ENCODE assay signal across 9 mouse cellular contexts in genomic region chr8:48508641-48509599, GRCm38 (mm10).
DNase-seq lines count a peak whose midpoint lies in the region; ATAC-seq and TF ChIP-seq lines count a peak whose summit lies in the region.
"Had no signal": no experiment of that assay in that cellular context is flagged by ENCODE, and none has a peak within 500 bp of the region (broad histone marks: within the 10 kb centered on the region; RNA-seq: fewer than 3 reads in every experiment).

No protein-coding gene starts in this region.

- no peak for TF ChIP-seq CTCF in cerebellum, adult 2 months (IDR thresholded peaks at IDR 0.05; ENCODE audit: borderline replicate concordance, insufficient read depth, low read depth, low read length)
- TF ChIP-seq CTCF in lung, embryonic 14.5 days (IDR thresholded peaks at IDR 0.05; ENCODE audit: low read depth) = no peak

- TF ChIP-seq POLR2A in cerebellum, adult 2 months (IDR thresholded peaks at IDR 0.05; ENCODE audit: borderline replicate concordance, insufficient read depth, low read length) = no peak

- 26% methylated on average over 29 of the region's 29 CpGs for WGBS in cerebellum, adult 2 months
- 39% methylated on average over 29 of the region's 29 CpGs for WGBS in lung, embryonic 14.5 days
- WGBS in intestine, embryonic 14.5 days = 38% methylated on average over 29 of the region's 29 CpGs

- H3K27me3 ChIP-seq in cerebellum, adult 2 months (ENCODE audit: control insufficient read depth, insufficient read depth, low read length) = no peaks in the 10 kb centered on the region
- H3K27me3 ChIP-seq in lung, embryonic 14.5 days (ENCODE audit: insufficient read depth, low read length) = no peaks in the 10 kb centered on the region
- no peaks in the 10 kb centered on the region for H3K27me3 ChIP-seq in intestine, embryonic 14.5 days (replicated peaks; ENCODE audit: control insufficient read depth, insufficient read depth, low read length)

- peak overlapping the region; percentile 55 for H3K4me2 ChIP-seq in lung, embryonic 14.5 days
- peak overlapping the region; percentile 48 for H3K4me2 ChIP-seq in intestine, embryonic 14.5 days (ENCODE audit: low read length)

- peak overlapping the region; percentile 40; the same call in 1 of the 2 replicates for H3K9ac ChIP-seq in lung, embryonic 14.5 days
- H3K9ac ChIP-seq in intestine, embryonic 14.5 days (ENCODE audit: low read length) = no peak overlapping the region

- peak; percentile 48; the same call in 1 of the 2 replicates for ATAC-seq in lung, embryonic 14.5 days (ENCODE audit: insufficient read depth)
- no peak for ATAC-seq in intestine, embryonic 14.5 days (replicated peaks; ENCODE audit: low FRiP score, low TSS enrichment, low read depth)

- H3K27ac ChIP-seq in cerebellum, adult 2 months (ENCODE audit: insufficient read depth, low read length) = no peak overlapping the region
- no peak overlapping the region for H3K27ac ChIP-seq in lung, embryonic 14.5 days (ENCODE audit: low read depth)
- no peak overlapping the region for H3K27ac ChIP-seq in intestine, embryonic 14.5 days (ENCODE audit: low read depth)
- H3K27ac ChIP-seq: gastrocnemius, adult 2 months had no signal

- DNase-seq in cerebellum, adult 2 months = peak in 1 of 2 experiments; percentile 11
- DNase-seq in cerebellum, adult 11 months = no peak
- peak; percentile 59 for DNase-seq in lung, embryonic 14.5 days
- no peak for DNase-seq in lung, postnatal 10 days
- peak; percentile 54 for DNase-seq in intestine, embryonic 14.5 days (ENCODE audit: low spot score)
- peak; percentile 94 for DNase-seq in retina, embryonic 14.5 days (ENCODE audit: low spot score)
- DNase-seq in adrenal gland, postnatal 14 days = no peak
- no peak for DNase-seq in thymus, postnatal 0 days (ENCODE audit: low spot score)
- DNase-seq: gastrocnemius, adult 2 months had no signal

- no peaks in the 10 kb centered on the region for H3K4me1 ChIP-seq in cerebellum, adult 2 months (ENCODE audit: control insufficient read depth, insufficient read depth, low read length)
- H3K4me1 ChIP-seq in lung, embryonic 14.5 days (ENCODE audit: insufficient read depth) = no peaks in the 10 kb centered on the region
- peaks cover 11% of the 10 kb centered on the region; the same call in 1 of the 2 replicates for H3K4me1 ChIP-seq in intestine, embryonic 14.5 days (replicated peaks; ENCODE audit: control insufficient read depth, insufficient read depth, low read length)

- no peaks in the 10 kb centered on the region for H3K36me3 ChIP-seq in lung, embryonic 14.5 days (ENCODE audit: insufficient read depth)
- no peaks in the 10 kb centered on the region for H3K36me3 ChIP-seq in intestine, embryonic 14.5 days (ENCODE audit: control insufficient read depth, insufficient read depth, low read length)

- H3K9me3 ChIP-seq in lung, embryonic 14.5 days (ENCODE audit: low read depth, low read length) = no peaks in the 10 kb centered on the region
- no peaks in the 10 kb centered on the region for H3K9me3 ChIP-seq in intestine, embryonic 14.5 days (ENCODE audit: control insufficient read depth, low read length)

- H3K4me3 ChIP-seq in cerebellum, adult 2 months (replicated peaks; ENCODE audit: insufficient read depth, low read depth, low read length) = peak overlapping the region; percentile 12
- H3K4me3 ChIP-seq in lung, embryonic 14.5 days (ENCODE audit: low read depth, low read length) = peak overlapping the region; percentile 22; the same call in 1 of the 2 replicates
- H3K4me3 ChIP-seq in intestine, embryonic 14.5 days (ENCODE audit: low read depth, low read length) = peak overlapping the region; percentile 18
- H3K4me3 ChIP-seq: gastrocnemius, adult 2 months had no signal

Comparison
In these comparisons a context has a peak if more than half of its experiments do, and no peak if none do; other contexts are left out.
1. DNase-seq: peak in lung, embryonic 14.5 days (single experiment), intestine, embryonic 14.5 days (single experiment) and retina, embryonic 14.5 days (single experiment); none in cerebellum, adult 11 months (single experiment), lung, postnatal 10 days (single experiment), adrenal gland, postnatal 14 days (single experiment) and thymus, postnatal 0 days (single experiment).
2. Peak in every context shown above with its lines, with median percentiles within 50 percentile points of each other: H3K4me3 ChIP-seq.